Comparison of ENCODE assay signal across 32 mouse cellular contexts in the genomic region with DNA sequence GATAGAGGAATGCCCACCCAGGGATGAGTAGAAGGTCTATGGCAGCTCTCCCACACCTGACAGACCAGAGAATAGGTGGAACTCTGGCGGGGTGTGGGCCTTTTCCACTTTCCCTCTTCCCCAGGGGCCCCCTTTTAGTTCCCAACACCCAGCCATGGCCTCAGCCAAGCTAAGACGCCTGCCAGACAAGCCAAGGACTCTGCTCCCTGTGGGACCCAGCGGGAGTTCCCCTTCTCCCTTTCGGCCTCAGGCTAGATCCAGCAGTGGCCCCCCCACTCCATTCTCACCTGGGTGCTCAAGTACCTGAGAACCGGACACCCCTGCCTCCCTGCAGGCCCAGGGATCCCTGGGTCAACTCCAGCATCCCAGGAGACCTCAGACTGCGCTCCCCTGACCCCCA. TPM values are rescaled to one million over a fixed set of nuclear protein-coding genes. Genes with fewer than 3 reads are reported as not detected.
"Had no signal": no experiment of that assay in that cellular context is flagged by ENCODE, and none has a peak within 500 bp of the region (broad histone marks: within the 10 kb centered on the region; RNA-seq: fewer than 3 reads in every experiment).

No protein-coding gene starts in this region.

- ATAC-seq: liver, embryonic 12.5 days; liver, postnatal 0 days; lung, postnatal 0 days; midbrain, embryonic 13.5 days; midbrain, embryonic 15.5 days; midbrain, embryonic 16.5 days had no signal

- H3K4me3 ChIP-seq: limb, embryonic 10.5 days; limb, embryonic 12.5 days; limb, embryonic 13.5 days; limb, embryonic 15.5 days; liver, embryonic 12.5 days; liver, embryonic 13.5 days; liver, embryonic 15.5 days; lung, embryonic 15.5 days; megakaryocyte, embryonic 14.5 days; midbrain, embryonic 12.5 days; midbrain, embryonic 13.5 days; midbrain, embryonic 15.5 days; myocyte; neural tube, embryonic 12.5 days; neural tube, embryonic 13.5 days had no signal

- H3K9ac ChIP-seq: limb, embryonic 12.5 days; limb, embryonic 13.5 days; limb, embryonic 15.5 days; liver, embryonic 12.5 days; liver, embryonic 13.5 days; liver, embryonic 14.5 days; liver, embryonic 15.5 days; liver, postnatal 0 days; lung, embryonic 14.5 days; lung, embryonic 15.5 days; midbrain, embryonic 12.5 days; midbrain, embryonic 13.5 days; midbrain, embryonic 15.5 days; neural tube, embryonic 12.5 days; neural tube, embryonic 13.5 days had no signal

- H3K4me2 ChIP-seq: limb, embryonic 12.5 days; limb, embryonic 13.5 days; limb, embryonic 15.5 days; liver, embryonic 11.5 days; liver, embryonic 12.5 days; liver, embryonic 13.5 days; liver, embryonic 15.5 days; lung, embryonic 14.5 days; lung, embryonic 15.5 days; midbrain, embryonic 12.5 days; midbrain, embryonic 13.5 days; midbrain, embryonic 15.5 days; neural tube, embryonic 12.5 days; neural tube, embryonic 13.5 days had no signal

- H3K27ac ChIP-seq: limb, embryonic 10.5 days; limb, embryonic 12.5 days; limb, embryonic 13.5 days; limb, embryonic 15.5 days; liver, embryonic 12.5 days; liver, embryonic 13.5 days; liver, embryonic 14.5 days; liver, embryonic 15.5 days; lung, embryonic 15.5 days; macrophage; midbrain, embryonic 12.5 days; midbrain, embryonic 13.5 days; midbrain, embryonic 15.5 days; neural tube, embryonic 12.5 days; neural tube, embryonic 13.5 days had no signal

- H3K27me3 ChIP-seq: limb, embryonic 12.5 days; limb, embryonic 13.5 days; limb, embryonic 15.5 days; liver, embryonic 12.5 days; liver, embryonic 13.5 days; liver, embryonic 15.5 days; lung, embryonic 15.5 days; megakaryocyte, embryonic 14.5 days; midbrain, embryonic 12.5 days; midbrain, embryonic 13.5 days; midbrain, embryonic 15.5 days; neural tube, embryonic 12.5 days; neural tube, embryonic 13.5 days had no signal

- DNase-seq: left cerebral cortex, postnatal 4 days; liver; liver, embryonic 13.5 days; liver, postnatal 0 days; lung, adult 18-20 months; lung, adult 2 months; lung, embryonic 14.5 days; lung, postnatal 10 days; lung, postnatal 14 days; lung, postnatal 36 days; lung, postnatal 4 days; midbrain, embryonic 14.5 days had no signal

- H3K9me3 ChIP-seq: limb, embryonic 10.5 days; limb, embryonic 12.5 days; limb, embryonic 13.5 days; limb, embryonic 15.5 days; liver, embryonic 12.5 days; liver, embryonic 13.5 days; liver, embryonic 15.5 days; lung, embryonic 15.5 days; megakaryocyte, embryonic 14.5 days; midbrain, embryonic 12.5 days; midbrain, embryonic 13.5 days; midbrain, embryonic 15.5 days; neural tube, embryonic 12.5 days; neural tube, embryonic 13.5 days had no signal

- H3K4me1 ChIP-seq: limb, embryonic 12.5 days had no signal

RNA-seq across cellular contexts. Expression of a gene that starts 44.9 kb away (rescaled TPM):
- total RNA-seq: monocyte, adult 5-6 weeks had no signal
